Mouse (Mus musculus): Measurements from ENCODE around the gene Hic1.

Gene Hic1

DNA sequence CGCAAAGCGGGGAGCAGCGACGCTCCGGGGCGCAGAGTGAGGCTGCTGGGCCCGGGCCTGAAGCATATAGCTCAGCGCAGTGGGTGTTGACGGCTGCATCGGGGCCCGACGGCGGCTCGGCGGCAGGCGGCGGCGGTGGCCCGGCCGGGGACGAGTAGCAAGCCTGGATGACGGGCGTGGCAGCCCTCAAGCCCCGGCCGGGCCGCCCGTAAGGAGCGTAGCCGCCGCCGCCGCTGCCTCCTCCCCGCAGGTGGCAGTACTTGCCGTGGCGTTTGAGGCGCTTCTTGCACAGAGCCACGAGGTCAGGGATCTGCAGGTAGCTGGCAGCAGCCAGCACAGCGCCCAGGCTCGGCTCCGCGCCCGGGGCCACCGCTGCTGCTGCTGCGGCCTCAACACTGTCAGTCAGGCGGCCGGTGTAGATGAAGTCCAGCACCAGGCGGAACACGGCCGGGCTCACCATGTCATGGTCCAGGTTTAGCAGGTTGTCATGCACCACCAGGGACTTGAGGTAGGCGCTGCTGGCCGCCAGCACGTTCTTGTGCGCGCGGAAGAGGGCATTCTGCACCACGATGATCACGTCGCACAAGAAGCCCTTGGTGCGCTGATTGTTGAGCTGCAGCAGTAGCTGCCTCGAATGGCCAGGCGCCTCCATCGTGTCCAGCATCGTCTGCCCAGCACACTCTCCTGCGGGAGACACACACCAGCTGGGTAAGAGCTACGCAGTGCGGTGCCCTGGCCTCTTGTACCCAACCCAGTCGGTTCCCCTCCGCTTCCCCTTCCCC, 2.3 kb downstream of the Hic1 start:
- DNase-seq = peak; percentile 95

- peak; percentile 94 for DNase-seq
These were observed 3.0 kb downstream of the Hic1 start for GRCm38 (mm10) chr11:75166193-75166842.

- peak; percentile 98 for DNase-seq
These were observed 3.7 kb downstream of the Hic1 start for GRCm38 (mm10) chr11:75165441-75166192.

DNA sequence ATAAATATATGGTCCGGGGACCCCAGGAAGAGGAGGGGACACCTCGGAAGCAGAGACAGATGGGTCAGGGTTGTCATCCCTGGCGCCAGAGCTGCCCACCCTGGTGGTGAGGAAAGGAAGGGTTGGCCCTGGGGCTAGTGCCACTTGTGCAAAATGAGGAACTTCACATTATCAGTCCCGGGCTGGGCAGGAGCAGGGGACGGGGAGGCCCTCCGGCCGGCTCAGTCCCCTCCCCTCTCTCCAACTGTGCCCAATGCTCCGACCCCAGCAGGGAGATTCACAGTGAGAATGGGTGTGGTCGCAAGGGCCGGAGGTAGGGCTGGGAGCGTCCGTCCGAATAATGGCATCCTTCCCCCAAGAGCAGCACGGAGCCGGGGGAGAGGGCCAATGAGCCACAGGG, 4.6 kb downstream of the Hic1 start:
- peak; percentile 94 for DNase-seq

GRCm38 (mm10) chr11:75164051-75164450, 5.3 kb downstream of the Hic1 start:
- peak; percentile 91 for DNase-seq

DNA sequence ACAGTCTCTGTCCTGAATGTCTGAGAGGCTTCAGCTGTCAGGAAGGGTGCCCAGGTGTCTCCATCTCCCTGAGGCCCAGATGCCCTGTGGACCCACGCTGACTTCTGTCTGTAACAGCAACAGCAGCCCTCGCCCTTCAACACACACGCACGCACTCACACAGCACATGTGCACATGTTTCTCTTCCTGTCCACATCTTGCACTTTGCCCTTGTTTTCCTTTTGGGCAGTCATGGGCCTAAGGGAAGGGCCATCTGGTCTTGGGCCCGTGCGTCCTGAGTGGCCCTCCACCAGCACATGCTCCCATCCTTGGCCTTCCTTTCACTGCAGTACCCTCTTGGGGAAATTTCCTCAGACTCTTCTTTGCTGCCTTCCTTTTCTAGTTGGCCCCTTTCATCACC, 5.9 kb downstream of the Hic1 start:
- peak; percentile 96 for DNase-seq

- DNase-seq = peak; percentile 92
These were observed 6.7 kb downstream of the Hic1 start for GRCm38 (mm10) chr11:75162591-75163080.

GRCm38 (mm10) chr11:75161417-75162008, 7.8 kb downstream of the Hic1 start:
- peak; percentile 94 for DNase-seq

GRCm38 (mm10) chr11:75160954-75161353, 8.4 kb downstream of the Hic1 start:
- DNase-seq = peak; percentile 85

DNA sequence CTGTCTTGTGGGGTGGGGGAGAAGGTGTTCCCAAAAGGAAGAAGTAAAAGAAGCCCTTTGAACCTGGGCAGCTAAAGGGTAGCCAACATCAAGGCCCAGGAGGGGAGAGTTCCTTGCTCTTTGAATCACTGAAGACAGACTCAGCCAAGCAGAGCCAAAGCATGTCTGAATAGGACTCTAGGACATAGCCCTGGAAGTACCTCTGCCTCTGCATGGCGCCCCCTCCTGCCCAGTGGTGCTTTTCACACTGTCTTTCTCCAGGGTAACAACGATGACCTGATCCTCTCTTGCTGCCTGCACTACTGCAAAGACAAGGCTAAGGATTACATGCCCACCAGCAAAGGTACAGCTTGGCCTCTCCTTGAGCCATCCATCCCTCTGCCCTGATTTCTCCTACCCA, 9.8 kb downstream of the Hic1 start:
- peak; percentile 97 for DNase-seq

DNA sequence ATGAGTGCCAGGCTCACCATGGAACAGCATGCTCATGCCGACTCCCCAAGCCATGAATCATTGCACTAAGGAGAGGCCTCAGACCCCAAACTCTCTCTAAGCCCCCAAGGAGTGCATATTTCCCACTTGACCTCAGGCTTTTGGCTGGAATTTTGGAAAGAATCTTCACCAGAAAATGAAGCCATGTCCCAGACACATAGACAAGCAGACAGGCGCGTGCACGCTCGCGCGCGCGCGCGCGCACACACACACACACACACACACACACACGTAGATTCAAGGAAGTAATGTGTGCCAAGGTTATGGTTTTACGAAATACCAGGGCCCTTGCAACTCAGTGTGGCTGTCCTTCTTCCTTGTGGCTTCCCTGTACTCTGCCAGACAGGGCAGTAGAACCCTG, 10.9 kb downstream of the Hic1 start:
- DNase-seq = peak; percentile 97

- peak; percentile 90 for DNase-seq
These were observed 11.4 kb downstream of the Hic1 start for GRCm38 (mm10) chr11:75157901-75158300.

- peak; percentile 98 for DNase-seq
These were observed 12.3 kb downstream of the Hic1 start for GRCm38 (mm10) chr11:75157037-75157436.

- DNase-seq = peak; percentile 90
These were observed 12.9 kb downstream of the Hic1 start for GRCm38 (mm10) chr11:75156416-75156815.

- peak; percentile 91 for DNase-seq
These were observed 13.3 kb downstream of the Hic1 start for GRCm38 (mm10) chr11:75155985-75156384.

DNA sequence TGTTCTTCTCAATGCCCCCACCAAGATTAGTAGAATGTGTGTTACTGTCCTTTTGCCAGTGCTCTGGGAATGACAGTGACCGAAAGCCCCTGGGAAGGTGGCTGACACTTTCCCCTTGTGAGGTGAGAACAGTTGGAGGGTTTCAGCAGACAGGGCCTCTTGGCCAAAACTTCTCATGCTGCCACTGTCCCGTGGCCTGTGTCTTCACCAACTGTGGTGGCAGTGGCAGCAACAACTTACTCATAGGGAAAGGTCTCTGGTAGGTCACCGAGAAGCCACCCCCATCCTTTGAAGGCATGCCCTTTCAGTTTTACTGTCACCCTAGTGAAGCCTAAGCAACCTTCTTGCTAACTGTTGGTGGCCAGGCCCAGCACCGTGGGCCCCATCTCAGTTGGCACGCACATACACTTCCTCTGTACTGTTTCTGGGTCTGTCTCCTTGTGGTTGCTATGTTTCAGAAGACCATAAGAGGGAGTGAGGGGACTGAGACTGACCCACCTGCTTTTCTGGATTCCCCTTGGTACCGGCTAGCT, 15.2 kb downstream of the Hic1 start:
- peak; percentile 92 for DNase-seq

DNA sequence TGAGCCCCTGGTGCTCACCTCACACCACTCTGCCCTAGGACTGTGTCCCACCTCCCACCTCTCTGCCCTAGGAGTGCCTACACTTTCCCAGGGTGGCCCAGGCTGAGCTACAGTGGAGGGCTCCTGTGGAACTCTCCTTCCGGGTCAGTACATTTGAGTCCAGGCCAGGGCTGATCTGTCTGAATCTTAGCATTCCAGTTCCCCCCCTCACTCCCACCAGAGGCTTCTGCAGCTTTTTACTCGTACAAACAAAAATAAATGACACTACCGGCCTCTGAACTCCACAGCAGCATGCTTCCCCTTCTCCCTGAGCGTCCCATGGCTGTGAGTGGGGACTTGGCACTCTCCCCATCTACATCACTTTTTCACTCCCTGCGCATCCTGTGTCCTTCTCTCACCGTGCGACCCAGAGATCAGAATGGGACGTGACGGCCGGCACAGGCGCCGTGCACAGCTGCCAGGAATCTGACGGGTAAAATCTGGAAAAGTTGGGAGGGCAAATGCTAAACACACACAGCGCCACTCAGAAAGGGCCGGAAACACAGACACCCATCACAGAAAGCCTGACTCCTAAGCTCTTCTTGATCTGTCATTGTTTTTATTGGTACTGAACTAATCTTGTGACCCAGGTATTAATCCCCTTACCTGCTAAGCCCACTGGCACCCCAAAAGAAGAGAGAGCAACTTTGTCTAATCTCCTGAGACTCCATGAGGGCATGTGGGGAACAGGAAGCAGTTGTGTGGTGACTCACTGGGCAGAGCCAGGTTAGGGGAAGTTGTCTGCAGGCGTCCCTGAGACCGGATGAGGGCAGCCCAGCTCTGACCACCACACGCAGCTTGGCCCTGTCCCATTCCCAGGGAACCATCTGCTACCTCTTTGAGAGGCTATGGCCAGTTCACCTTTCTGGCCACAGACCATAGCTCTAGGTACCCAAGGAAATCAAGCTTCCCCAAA, 16.4 kb downstream of the Hic1 start:
- DNase-seq = peak; percentile 98

DNA sequence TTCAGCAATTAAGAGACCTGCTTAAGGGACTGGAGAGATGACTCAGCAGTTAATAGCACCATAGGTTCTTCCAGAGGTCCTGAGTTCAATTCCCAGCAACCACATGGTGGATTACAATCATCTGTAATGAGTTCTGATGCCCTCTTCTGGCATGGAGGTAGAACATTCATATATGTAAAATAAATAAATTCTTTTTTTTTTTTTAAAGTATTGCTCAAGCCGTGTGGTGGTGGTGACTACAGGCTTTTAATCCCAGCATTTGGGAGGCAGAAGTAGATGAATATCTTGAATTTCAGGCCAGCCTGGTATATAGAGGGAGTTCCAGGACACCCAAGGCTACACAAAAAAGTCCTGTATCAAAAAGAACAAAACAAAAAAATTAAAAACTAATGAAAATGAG, 19.0 kb downstream of the Hic1 start:
- no peak for DNase-seq

- DNase-seq = peak; percentile 97
These were observed 20.8 kb downstream of the Hic1 start for GRCm38 (mm10) chr11:75148332-75149035.

DNA sequence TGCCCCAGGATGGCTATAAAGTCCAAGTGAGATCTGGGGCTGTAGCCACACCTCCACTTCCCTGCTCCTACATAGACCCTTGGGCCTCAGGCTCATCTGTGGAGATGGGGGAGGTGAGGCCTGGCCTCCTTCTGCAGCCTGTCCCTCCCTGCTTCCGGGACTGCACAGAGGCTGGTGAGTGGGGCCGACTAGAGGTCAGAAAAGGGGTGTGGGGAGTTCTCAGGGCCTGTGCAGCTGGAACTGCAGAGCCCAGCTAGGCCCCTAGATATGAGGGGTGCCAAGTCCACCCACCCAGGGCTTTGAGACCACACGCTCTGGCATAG, 21.5 kb downstream of the Hic1 start:
- DNase-seq = peak; percentile 98
